Mouse (Mus musculus): ENCODE data around the gene Hist1h2bh. TPM values are rescaled to one million over a fixed set of nuclear protein-coding genes. Genes with fewer than 3 reads are reported as not detected.

Hist1h2bh gene
- polyA plus RNA-seq, 1 experiment, result 0.44 TPM

- DNase-seq (ENCODE audit: extremely low spot score in 1 of 2, low spot score in 1 of 2), result no peak
Observed at GRCm38 (mm10) chr13:23510127-23510526, 33.1 kb downstream of the Hist1h2bh start.

- DNase-seq (ENCODE audit: extremely low spot score in 1 of 2, low spot score in 1 of 2), result no peak
Observed at GRCm38 (mm10) chr13:23506819-23507515, 36.2 kb downstream of the Hist1h2bh start.

- DNase-seq (ENCODE audit: extremely low spot score in 1 of 2, low spot score in 1 of 2), result no peak
Observed at GRCm38 (mm10) chr13:23506351-23506750, 36.8 kb downstream of the Hist1h2bh start.

- no peak for DNase-seq (ENCODE audit: extremely low spot score in 1 of 2, low spot score in 1 of 2)
Observed at GRCm38 (mm10) chr13:23505662-23506345, 37.4 kb downstream of the Hist1h2bh start.

- peak in 1 of 2 experiments; percentile 91 for DNase-seq (ENCODE audit: extremely low spot score in 1 of 2, low spot score in 1 of 2)
Observed at GRCm38 (mm10) chr13:23503797-23504196, 39.4 kb downstream of the Hist1h2bh start.

GRCm38 (mm10) chr13:23502916-23503315 is 40.3 kb downstream of the Hist1h2bh start:
- DNase-seq (ENCODE audit: extremely low spot score in 1 of 2, low spot score in 1 of 2), result no peak

GRCm38 (mm10) chr13:23502031-23502567 is 41.1 kb downstream of the Hist1h2bh start:
- no peak for DNase-seq (ENCODE audit: extremely low spot score in 1 of 2, low spot score in 1 of 2)

- no peak for DNase-seq (ENCODE audit: extremely low spot score in 1 of 2, low spot score in 1 of 2)
Observed at GRCm38 (mm10) chr13:23501511-23501910, 41.7 kb downstream of the Hist1h2bh start.

- peak in 1 of 2 experiments; percentile 93 for DNase-seq (ENCODE audit: extremely low spot score in 1 of 2, low spot score in 1 of 2)
Observed at GRCm38 (mm10) chr13:23500424-23501200, 42.6 kb downstream of the Hist1h2bh start.

GRCm38 (mm10) chr13:23499943-23500342 is 43.2 kb downstream of the Hist1h2bh start:
- DNase-seq (ENCODE audit: extremely low spot score in 1 of 2, low spot score in 1 of 2), result no peak

GRCm38 (mm10) chr13:23498653-23499052 is 44.5 kb downstream of the Hist1h2bh start:
- DNase-seq (ENCODE audit: extremely low spot score in 1 of 2, low spot score in 1 of 2), result no peak

GRCm38 (mm10) chr13:23497656-23498321 is 45.4 kb downstream of the Hist1h2bh start:
- DNase-seq (ENCODE audit: extremely low spot score in 1 of 2, low spot score in 1 of 2), result peak in 1 of 2 experiments; percentile 73

- DNase-seq (ENCODE audit: extremely low spot score in 1 of 2, low spot score in 1 of 2), result no peak
Observed at GRCm38 (mm10) chr13:23495526-23495925, 47.7 kb downstream of the Hist1h2bh start.

- DNase-seq (ENCODE audit: extremely low spot score in 1 of 2, low spot score in 1 of 2), result no peak
Observed at GRCm38 (mm10) chr13:23491990-23492389, 51.2 kb downstream of the Hist1h2bh start.

Other genes starting within 250 kb of the Hist1h2bh start
- gene Zfp322a, start 174.2 kb downstream of the Hist1h2bh start, polyA plus RNA-seq (2012; rRNA removed), result 16.4 and 18.5 TPM in 2 replicates
- 7.6 TPM in 2 replicates for gene Abt1, start 119.5 kb downstream of the Hist1h2bh start, polyA plus RNA-seq (2012; rRNA removed)
- 0.06 and 0.13 TPM in 2 replicates for gene Btn1a1, start 77.5 kb downstream of the Hist1h2bh start, polyA plus RNA-seq (2012; rRNA removed)
- gene Btn2a2, start 54.5 kb downstream of the Hist1h2bh start, polyA plus RNA-seq (2012; rRNA removed), result 0.38 and 0.46 TPM in 2 replicates
- gene Hist1h4h, start 12.3 kb downstream of the Hist1h2bh start, polyA plus RNA-seq (2012; rRNA removed), result 26.6 and 33.5 TPM in 2 replicates
- gene Hist1h2af, start 9.5 kb downstream of the Hist1h2bh start, polyA plus RNA-seq (2012; rRNA removed), result 3.9 and 9.2 TPM in 2 replicates
- 0.46 and 0.82 TPM in 2 replicates for gene Hist1h3g, start 8.0 kb downstream of the Hist1h2bh start, polyA plus RNA-seq (2012; rRNA removed)
- 0.22 and 0.59 TPM in 2 replicates for gene Hist1h3f, start 660 bp upstream of the Hist1h2bh start, polyA plus RNA-seq (2012; rRNA removed)
- 2.8 and 3.7 TPM in 2 replicates for gene Hist1h4f, start 8.3 kb upstream of the Hist1h2bh start, polyA plus RNA-seq (2012; rRNA removed)
- 0.14 and 0.19 TPM in 2 replicates for gene Hist1h1d, start 9.9 kb upstream of the Hist1h2bh start, polyA plus RNA-seq (2012; rRNA removed)
- gene Hist1h3e, start 19.0 kb upstream of the Hist1h2bh start, polyA plus RNA-seq (2012; rRNA removed), result 2.2 and 3.3 TPM in 2 replicates
- 0.56 and 1.7 TPM in 2 replicates for gene Hist1h2ae, start 27.8 kb upstream of the Hist1h2bh start, polyA plus RNA-seq (2012; rRNA removed)
- 9.7 and 10.4 TPM in 2 replicates for gene Hist1h2bg, start 28.0 kb upstream of the Hist1h2bh start, polyA plus RNA-seq (2012; rRNA removed)
- gene Hist1h2bf, start 30.8 kb upstream of the Hist1h2bh start, polyA plus RNA-seq (2012; rRNA removed), result 0.80 and 1.6 TPM in 2 replicates
- 1.6 and 1.9 TPM in 2 replicates for gene Hist1h2ad, start 31.0 kb upstream of the Hist1h2bh start, polyA plus RNA-seq (2012; rRNA removed)
- gene Hist1h3d, start 32.4 kb upstream of the Hist1h2bh start, polyA plus RNA-seq (2012; rRNA removed), result 2.8 and 3.4 TPM in 2 replicates
- 3.4 and 4.3 TPM in 2 replicates for gene Hist1h4d, start 38.2 kb upstream of the Hist1h2bh start, polyA plus RNA-seq (2012; rRNA removed)
- 4.3 and 4.7 TPM in 2 replicates for gene Hist1h2be, start 77.7 kb upstream of the Hist1h2bh start, polyA plus RNA-seq (2012; rRNA removed)
- 2.8 and 3.3 TPM in 2 replicates for gene Hist1h1e, start 79.2 kb upstream of the Hist1h2bh start, polyA plus RNA-seq (2012; rRNA removed)
- 1.7 and 2.1 TPM in 2 replicates for gene Hist1h2ac, start 140.6 kb upstream of the Hist1h2bh start, polyA plus RNA-seq (2012; rRNA removed)
- 154 and 172 TPM in 2 replicates for gene Hist1h2bc, start 140.8 kb upstream of the Hist1h2bh start, polyA plus RNA-seq (2012; rRNA removed)
- not detected in 2 replicates for gene Hist1h1t, start 152.4 kb upstream of the Hist1h2bh start, polyA plus RNA-seq (2012; rRNA removed)
- gene Hist1h4c, start 155.1 kb upstream of the Hist1h2bh start, polyA plus RNA-seq (2012; rRNA removed), result 3.1 and 3.3 TPM in 2 replicates
- gene Hfe, start 167.5 kb upstream of the Hist1h2bh start, polyA plus RNA-seq (2012; rRNA removed), result 3.8 and 4.4 TPM in 2 replicates
- gene Hist1h1c, start 195.4 kb upstream of the Hist1h2bh start, polyA plus RNA-seq (2012; rRNA removed), result 40.7 and 52.1 TPM in 2 replicates
- 0.24 and 0.46 TPM in 2 replicates for gene Hist1h3c, start 202.2 kb upstream of the Hist1h2bh start, polyA plus RNA-seq (2012; rRNA removed)
- gene Hist1h2bb, start 203.3 kb upstream of the Hist1h2bh start, polyA plus RNA-seq (2012; rRNA removed), result 0.74 and 1.3 TPM in 2 replicates
- gene Hist1h2ab, start 207.7 kb upstream of the Hist1h2bh start, polyA plus RNA-seq (2012; rRNA removed), result 0.82 and 2.8 TPM in 2 replicates
- 0.76 and 1.1 TPM in 2 replicates for gene Hist1h3b, start 208.9 kb upstream of the Hist1h2bh start, polyA plus RNA-seq (2012; rRNA removed)
- gene Hist1h4b, start 213.6 kb upstream of the Hist1h2bh start, polyA plus RNA-seq (2012; rRNA removed), result 2.9 and 4.5 TPM in 2 replicates
- gene Hist1h4a, start 217.8 kb upstream of the Hist1h2bh start, polyA plus RNA-seq (2012; rRNA removed), result 3.8 and 4.6 TPM in 2 replicates
- 0.86 and 1.2 TPM in 2 replicates for gene Hist1h3a, start 219.0 kb upstream of the Hist1h2bh start, polyA plus RNA-seq (2012; rRNA removed)
- 0.36 and 0.58 TPM in 2 replicates for gene Hist1h1a, start 220.3 kb upstream of the Hist1h2bh start, polyA plus RNA-seq (2012; rRNA removed)
- gene Trim38, start 226.5 kb upstream of the Hist1h2bh start, polyA plus RNA-seq (2012; rRNA removed), result 0.24 and 0.40 TPM in 2 replicates

Measured in frontal cortex, adult 2 months (tissue).